In the genomic region with DNA sequence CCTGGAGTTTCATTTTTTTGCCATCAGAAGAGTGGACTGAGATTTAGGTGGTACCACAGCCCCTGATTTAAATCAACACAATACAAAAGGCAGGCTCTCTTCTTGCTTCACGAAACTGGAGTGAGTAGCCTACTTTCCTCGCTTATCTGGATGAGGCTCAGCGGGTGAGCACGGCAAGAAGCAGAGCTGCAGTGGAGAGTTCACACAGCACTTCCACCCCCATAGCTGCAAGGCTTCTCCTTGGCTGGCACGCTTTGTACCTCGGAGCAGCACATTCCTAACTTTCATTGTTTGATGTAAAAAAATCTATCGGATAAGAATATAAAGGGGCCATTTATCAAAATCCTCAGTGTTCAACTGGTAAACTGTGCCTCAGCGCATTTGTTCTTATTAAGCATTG, we compare ENCODE assay signal across 21 mouse cellular contexts.
"Had no signal": no experiment of that assay in that cellular context is flagged by ENCODE, and none has a peak within 500 bp of the region (broad histone marks: within the 10 kb centered on the region; RNA-seq: fewer than 3 reads in every experiment).

No protein-coding gene starts in this region.

- H3K4me2 ChIP-seq: liver, embryonic 11.5 days; liver, embryonic 13.5 days; liver, embryonic 15.5 days; lung, embryonic 15.5 days; midbrain, embryonic 11.5 days; midbrain, embryonic 13.5 days; neural tube, embryonic 12.5 days had no signal

- H3K36me3 ChIP-seq: liver, embryonic 13.5 days; liver, embryonic 15.5 days; lung, embryonic 15.5 days; midbrain, embryonic 13.5 days; neural tube, embryonic 12.5 days had no signal

- H3K4me3 ChIP-seq: liver, embryonic 13.5 days; liver, embryonic 15.5 days; lung, embryonic 15.5 days; megakaryocyte, embryonic 14.5 days; midbrain, embryonic 13.5 days; neural tube, embryonic 12.5 days had no signal

- H3K9me3 ChIP-seq: liver, embryonic 13.5 days; liver, embryonic 15.5 days; lung, embryonic 15.5 days; midbrain, embryonic 13.5 days; neural tube, embryonic 12.5 days had no signal

- H3K4me1 ChIP-seq: liver, embryonic 13.5 days; liver, embryonic 15.5 days; lung, embryonic 15.5 days; megakaryocyte, embryonic 14.5 days; midbrain, embryonic 13.5 days; neural tube, embryonic 12.5 days had no signal

- ATAC-seq: liver, postnatal 0 days; lung, postnatal 0 days; midbrain, embryonic 13.5 days; midbrain, embryonic 16.5 days had no signal

- H3K9ac ChIP-seq: liver, embryonic 13.5 days; liver, embryonic 15.5 days; liver, postnatal 0 days; lung, embryonic 15.5 days; midbrain, embryonic 13.5 days; neural tube, embryonic 12.5 days had no signal

- H3K27ac ChIP-seq: liver, embryonic 13.5 days; liver, embryonic 15.5 days; lung, embryonic 15.5 days; macrophage; midbrain, embryonic 13.5 days; neural tube, embryonic 12.5 days had no signal

- H3K27me3 ChIP-seq: liver, embryonic 13.5 days; liver, embryonic 15.5 days; lung, embryonic 15.5 days; megakaryocyte, embryonic 14.5 days; midbrain, embryonic 13.5 days; neural tube, embryonic 12.5 days had no signal

- DNase-seq: liver, embryonic 13.5 days; liver, postnatal 0 days; lung, adult 2 months; lung, postnatal 14 days; lung, postnatal 36 days; right cerebral cortex, postnatal 14 days; right cerebral cortex, postnatal 4 days; spleen, adult 18-20 months; thymus, adult 18-20 months; thymus, postnatal 14 days; thymus, postnatal 36 days had no signal
